Mouse (Mus musculus) forebrain, embryonic 11.5 days (tissue): ENCODE data around the gene Lima1. TPM values are rescaled to one million over a fixed set of nuclear protein-coding genes. Genes with fewer than 3 reads are reported as not detected.
A peak's percentile ranks its signal among the peaks of the same experiment; 100 is the strongest.
"Not testable (repeated sequence)": the region's sequence is repeated elsewhere in the genome, so short reads cannot be mapped to it uniquely, and the experiment has no call there.

Experiments
- ATAC-seq: fragments of 200-750 bp; cut with Nextera tagmentation; replicated peaks from 2 replicates; pipeline ENCODE4 v1.8.0; 2017; ENCODE audit warnings: moderate TSS enrichment; ENCODE audit not compliant: low FRiP score
- DNase-seq: peaks from one replicate; pipeline ENCODE4 v3.0.0-alpha.2; 2017; ENCODE audit warnings: low spot score
- H3K27ac ChIP-seq: fragments of 300-500 bp; sonication (generic); 2 replicates; pipeline ENCODE4 v1.5.1; 2014; ENCODE audit warnings: low read depth, low read length
- H3K27me3 ChIP-seq: fragments of 300-500 bp; sonication (generic); 2 replicates; pipeline ENCODE4 v1.6.1; 2014; ENCODE audit warnings: mild to moderate bottlenecking, low read length, mixed read lengths; ENCODE audit not compliant: control insufficient read depth, insufficient read depth
- H3K36me3 ChIP-seq: fragments of 300-500 bp; sonication (generic); 2 replicates; pipeline ENCODE4 v1.6.1; 2014; ENCODE audit warnings: mild to moderate bottlenecking, low read length, moderate library complexity, mixed read lengths; ENCODE audit not compliant: control insufficient read depth, insufficient read depth
- H3K4me1 ChIP-seq: fragments of 300-500 bp; sonication (generic); replicated peaks from 2 replicates; pipeline ENCODE4 v1.6.1; 2014; ENCODE audit warnings: low read length, mixed read lengths; ENCODE audit not compliant: control insufficient read depth, insufficient read depth
- H3K4me2 ChIP-seq: fragments of 300-500 bp; sonication (generic); 2 replicates; pipeline ENCODE4 v1.6.1; 2014; ENCODE audit warnings: low read depth, mild to moderate bottlenecking, low read length, moderate library complexity, mixed read lengths; ENCODE audit not compliant: severe bottlenecking
- H3K4me3 ChIP-seq: fragments of 300-500 bp; sonication (generic); 2 replicates; pipeline ENCODE4 v1.5.1; 2014; ENCODE audit warnings: low read depth, low read length
- H3K9ac ChIP-seq: fragments of 300-500 bp; sonication (generic); 2 replicates; pipeline ENCODE4 v1.6.1; 2014; ENCODE audit warnings: low read length
- H3K9me3 ChIP-seq: fragments of 300-500 bp; sonication (generic); 2 replicates; pipeline ENCODE4 v1.6.1; 2016; ENCODE audit warnings: low read length, mixed read lengths; ENCODE audit not compliant: control insufficient read depth
- WGBS: fragments of 180-500 bp; shearing (Covaris S2); extraction: QIAGEN DNeasy Blood & Tissue Kit; methylation state at CpG from one replicate; pipeline ENCODE4 v1.1.7; 2014; 5-methylcytosine and 5-hydroxymethylcytosine counted together
- polyA plus RNA-seq: library from polyadenylated mRNA; unstranded; fragments of >200 nt; fragmentation: Nextera tagmentation; extraction: Ambion mirVana; gene quantifications from 2 replicates; pipeline ENCODE4 v1.2.1, GENCODE M21; 2014

The Lima1 gene
- polyA plus RNA-seq, 1 experiment from 2014 or later, result 40.5 TPM

GRCm38 (mm10) chr15:99778677-99779335 is 96.5 kb downstream of the Lima1 start:
- Histone ChIP-seq H3K36me3 (no peaks in the 10 kb centered on the region; the same call in 1 of the 2 replicates), H3K9ac (no peak overlapping the region), H3K9me3 (no peaks in the 10 kb centered on the region), H3K4me3 (no peak overlapping the region), H3K4me1 (no peaks in the 10 kb centered on the region), H3K27me3 (no peaks in the 10 kb centered on the region), H3K27ac (no peak overlapping the region), H3K4me2 (no peak overlapping the region)
- no peak for DNase-seq
- ATAC-seq, result peak; percentile 18; the same call in 1 of the 2 replicates
- WGBS, result 93% methylated on average over 16 of the region's 16 CpGs

- ATAC-seq, result no peak
- Histone ChIP-seq H3K4me3 (no peak overlapping the region), H3K4me1 (no peaks in the 10 kb centered on the region), H3K27ac (no peak overlapping the region), H3K4me2 (no peak overlapping the region), H3K9me3 (no peaks in the 10 kb centered on the region), H3K36me3 (no peaks in the 10 kb centered on the region; the same call in 1 of the 2 replicates), H3K9ac (no peak overlapping the region), H3K27me3 (no peaks in the 10 kb centered on the region)
- DNase-seq, result no peak
- WGBS, result 26% methylated on average over 7 of the region's 7 CpGs
Measured at GRCm38 (mm10) chr15:99778148-99778547, 97.1 kb downstream of the Lima1 start.

- no peak overlapping the region for H3K9ac ChIP-seq
- no peaks in the 10 kb centered on the region for H3K9me3 ChIP-seq
- 26% methylated on average over 3 of the region's 3 CpGs for WGBS
- no peak overlapping the region; the same call in 1 of the 2 replicates for H3K4me2 ChIP-seq
- DNase-seq, result no peak
- peaks cover 3% of the 10 kb centered on the region; the same call in 1 of the 2 replicates for H3K4me1 ChIP-seq
- no peaks in the 10 kb centered on the region for H3K27me3 ChIP-seq
- 0 out of 2 replicates have a peak overlapping the region, but pooled peaks have one; percentile 84 for H3K4me3 ChIP-seq
- ATAC-seq, result no peak
- H3K27ac ChIP-seq, result 0 out of 2 replicates have a peak overlapping the region, but pooled peaks have one; percentile 5
- no peaks in the 10 kb centered on the region for H3K36me3 ChIP-seq
Measured at GRCm38 (mm10) chr15:99772925-99773324, 102.3 kb downstream of the Lima1 start.

- H3K27me3 ChIP-seq, H3K36me3 ChIP-seq, H3K4me1 ChIP-seq, ATAC-seq, DNase-seq, H3K9me3 ChIP-seq: not testable (repeated sequence)
- H3K4me3 ChIP-seq, result peak within 1 kb of the TSS; percentile 84
- peak within 1 kb of the TSS; percentile 89 for H3K9ac ChIP-seq
- H3K4me2 ChIP-seq, result peak within 1 kb of the TSS; percentile 88
- H3K27ac ChIP-seq, result peak within 1 kb of the TSS; percentile 88
Measured at GRCm38 (mm10) chr15:99772881-99772924, 102.6 kb downstream of the Lima1 start, which contains the start of gene Cers5. Gene Cers5 (minus strand): TSS chr15:99772885.

GRCm38 (mm10) chr15:99772277-99772880 is 102.9 kb downstream of the Lima1 start:
- 1% methylated on average over 37 of the region's 41 CpGs for WGBS
- no peaks in the 10 kb centered on the region for H3K27me3 ChIP-seq
- peaks cover 3% of the 10 kb centered on the region; the same call in 1 of the 2 replicates for H3K4me1 ChIP-seq
- ATAC-seq, result peak; percentile 95
- H3K4me3 ChIP-seq, result peak overlapping the region; percentile 84
- peak overlapping the region; percentile 89 for H3K9ac ChIP-seq
- H3K9me3 ChIP-seq, result no peaks in the 10 kb centered on the region
- peak; percentile 93 for DNase-seq
- H3K36me3 ChIP-seq, result no peaks in the 10 kb centered on the region
- H3K27ac ChIP-seq, result peak overlapping the region; percentile 88
- peak overlapping the region; percentile 88 for H3K4me2 ChIP-seq

- Histone ChIP-seq H3K4me1 (peaks cover 3% of the 10 kb centered on the region; the same call in 1 of the 2 replicates), H3K27ac (peak overlapping the region; percentile 88), H3K27me3 (no peaks in the 10 kb centered on the region), H3K36me3 (no peaks in the 10 kb centered on the region), H3K4me2 (peak overlapping the region; percentile 88), H3K9me3 (no peaks in the 10 kb centered on the region), H3K4me3 (peak overlapping the region; percentile 84), H3K9ac (peak overlapping the region; percentile 89)
- WGBS, result under 1% methylated on average over 58 of the region's 59 CpGs
- peak; percentile 55 for DNase-seq
- ATAC-seq, result peak; percentile 65
Measured at GRCm38 (mm10) chr15:99771601-99772276, 103.5 kb downstream of the Lima1 start.

- Histone ChIP-seq H3K36me3 (no peaks in the 10 kb centered on the region), H3K27me3 (no peaks in the 10 kb centered on the region), H3K27ac (no peak overlapping the region), H3K9me3 (no peaks in the 10 kb centered on the region), H3K9ac (peak overlapping the region; percentile 89), H3K4me3 (peak overlapping the region; percentile 84), H3K4me1 (peaks cover 3% of the 10 kb centered on the region; the same call in 1 of the 2 replicates), H3K4me2 (peak overlapping the region; percentile 88)
- ATAC-seq (no peak), DNase-seq (no peak)
- WGBS, result 41% methylated on average over 5 of the region's 5 CpGs
Measured at GRCm38 (mm10) chr15:99771004-99771500, 104.2 kb downstream of the Lima1 start.

GRCm38 (mm10) chr15:99768761-99769160 is 106.5 kb downstream of the Lima1 start:
- H3K27ac ChIP-seq, result no peak overlapping the region
- peaks cover 3% of the 10 kb centered on the region; the same call in 1 of the 2 replicates for H3K4me1 ChIP-seq
- 94% methylated on average over 1 of the region's 1 CpGs for WGBS
- no peak overlapping the region for H3K4me3 ChIP-seq
- H3K9me3 ChIP-seq, result no peaks in the 10 kb centered on the region
- no peak overlapping the region for H3K9ac ChIP-seq
- H3K27me3 ChIP-seq, result no peaks in the 10 kb centered on the region
- H3K36me3 ChIP-seq, result no peaks in the 10 kb centered on the region
- ATAC-seq (no peak), DNase-seq (no peak)
- no peak overlapping the region for H3K4me2 ChIP-seq
